Mouse (Mus musculus) right cerebral cortex, postnatal 10 days (tissue): ENCODE results near the gene Gpbp1l1.

ENCODE experiments used
- DNase-seq, 2 experiments: peaks; one replicate each; pipeline ENCODE4 v3.0.0; 2021; ENCODE audit warnings: low spot score in 2 of 2

Gene Gpbp1l1

GRCm38 (mm10) chr4:116557306-116558121 lies at the start of gene Gpbp1l1:
Gene Gpbp1l1, plus strand, starts transcription at chr4:116557658.
- peak; percentile 98 for DNase-seq

DNA sequence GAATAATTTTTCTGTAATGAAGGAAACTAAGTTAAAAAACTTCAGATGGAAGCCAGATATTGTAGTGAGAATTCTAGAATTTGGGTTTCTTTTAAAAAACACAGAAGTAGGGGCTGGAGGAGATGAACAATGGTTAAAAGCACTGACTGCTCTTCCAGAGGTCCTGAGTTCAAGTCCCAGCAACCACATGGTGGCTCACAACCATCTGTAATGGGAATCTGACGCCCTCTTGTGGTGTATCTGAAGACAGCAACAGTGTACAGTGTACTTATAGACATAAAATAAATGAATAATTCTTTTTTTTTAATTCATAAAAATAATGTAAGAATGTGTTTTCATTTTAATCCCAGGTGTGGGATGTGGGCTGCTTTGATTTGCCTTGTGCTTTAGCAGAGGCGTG lies 26.3 kb upstream of the Gpbp1l1 start:
- no peak for DNase-seq

DNA sequence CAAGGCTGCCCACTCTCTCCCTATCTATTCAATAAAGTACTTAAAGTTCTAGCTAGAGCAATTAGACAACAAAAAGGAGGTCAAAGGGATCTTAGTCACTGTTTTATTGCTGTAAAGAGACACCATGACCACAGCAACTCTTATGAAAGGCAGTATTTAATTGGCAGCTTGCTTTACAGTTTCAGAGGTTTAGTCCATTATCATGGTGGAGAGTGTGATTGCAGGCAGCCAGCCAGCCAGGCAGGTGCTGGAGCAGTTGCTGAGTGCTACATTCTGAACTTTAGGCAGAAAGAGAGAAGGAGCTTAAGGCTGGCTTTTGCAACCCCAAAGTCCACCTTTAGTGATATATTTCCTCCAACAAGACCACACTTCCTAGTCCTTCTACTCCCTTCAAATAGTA lies 21.1 kb upstream of the Gpbp1l1 start:
- no peak for DNase-seq

GRCm38 (mm10) chr4:116537737-116538136 lies 19.7 kb upstream of the Gpbp1l1 start:
- no peak for DNase-seq

- DNase-seq: no peak
These were observed 7.0 kb upstream of the Gpbp1l1 start for GRCm38 (mm10) chr4:116550432-116550831.

GRCm38 (mm10) chr4:116553035-116553434 lies 4.4 kb upstream of the Gpbp1l1 start:
- DNase-seq: no peak

DNA sequence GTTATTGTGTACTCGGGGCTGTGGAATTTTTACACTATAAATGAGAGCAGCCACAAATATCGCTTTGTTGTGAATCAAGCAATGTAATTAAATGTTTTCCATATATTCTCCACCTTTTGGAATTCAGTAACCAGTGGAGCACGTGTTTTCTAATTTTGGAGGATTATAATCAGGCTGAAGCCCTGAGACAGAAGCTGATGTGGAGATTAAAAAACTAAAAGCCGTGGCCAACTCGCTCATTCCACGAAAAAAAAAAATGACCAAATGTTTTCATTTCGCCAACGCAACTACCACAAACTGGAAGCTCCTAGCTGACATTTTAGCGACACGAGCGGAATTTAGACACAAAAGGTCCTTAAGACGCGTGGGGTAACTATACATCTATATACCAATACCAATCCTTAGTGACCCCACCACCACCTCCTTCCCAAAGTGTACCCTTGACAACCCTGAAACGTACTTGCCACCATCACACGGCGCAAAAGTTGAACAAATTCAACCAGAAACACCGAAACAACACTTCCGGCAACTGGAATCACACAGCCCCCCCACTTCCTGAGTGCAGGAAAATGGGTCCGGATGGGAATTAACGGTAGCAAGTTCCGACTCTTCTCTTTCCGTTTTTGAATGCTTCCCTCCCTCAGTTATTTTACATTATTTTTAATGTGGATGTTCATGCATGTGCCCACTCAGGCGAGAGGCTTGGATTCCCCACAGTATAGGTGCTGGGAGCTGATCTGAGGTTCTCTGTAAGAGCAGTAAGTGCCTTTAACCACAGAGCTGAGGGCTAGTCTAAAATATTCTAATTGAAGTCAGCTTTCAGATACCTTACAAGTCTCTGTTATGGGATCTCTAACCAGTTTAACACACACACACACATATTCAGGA lies 1.8 kb upstream of the Gpbp1l1 start, which contains the start of gene Tmem69:
Gene Tmem69 (minus strand): TSS at position 524 of the 888 bp plus-strand sequence.
- DNase-seq: peak; percentile 88

DNA sequence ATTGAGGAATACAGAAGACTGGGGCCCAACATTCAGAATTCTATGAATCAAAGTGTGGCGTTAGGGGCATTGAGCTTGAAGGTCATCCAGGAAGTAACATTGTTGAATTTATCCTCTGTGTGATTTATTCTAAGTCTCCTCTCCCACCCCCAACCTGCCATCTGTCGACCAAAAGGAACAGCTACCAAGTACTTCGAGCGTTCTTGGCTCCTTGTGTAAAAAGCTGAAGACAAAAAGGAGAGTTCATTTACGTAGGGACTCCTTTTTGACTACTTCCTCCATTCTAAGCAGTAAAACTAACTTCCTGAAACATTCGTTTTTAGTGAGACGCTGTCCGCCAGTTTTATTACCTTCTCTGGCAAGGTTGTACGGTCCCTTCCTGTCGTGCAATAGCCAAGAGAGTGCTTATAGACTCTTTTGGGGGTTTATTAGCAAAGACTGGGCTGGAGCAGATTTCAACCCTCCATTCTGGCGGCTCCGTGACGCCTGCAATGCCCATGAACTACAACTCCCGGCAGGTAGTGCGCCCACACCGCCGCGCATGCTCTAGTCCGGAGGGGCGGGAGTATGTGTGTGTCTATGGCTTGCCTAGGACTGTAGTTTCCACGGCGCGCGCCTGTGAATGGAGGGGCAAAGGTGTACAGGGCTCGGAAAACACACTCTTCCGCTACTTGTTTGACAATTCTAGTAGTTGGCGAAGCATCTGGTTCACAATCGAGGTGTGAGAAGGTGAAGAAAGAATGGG lies 725 bp upstream of the Gpbp1l1 start:
- DNase-seq: peak; percentile 96 to 97

- DNase-seq: no peak
These were observed 859 bp downstream of the Gpbp1l1 start for GRCm38 (mm10) chr4:116558151-116558882.

- DNase-seq: no peak
These were observed 38.3 kb downstream of the Gpbp1l1 start for GRCm38 (mm10) chr4:116595793-116596192.

DNA sequence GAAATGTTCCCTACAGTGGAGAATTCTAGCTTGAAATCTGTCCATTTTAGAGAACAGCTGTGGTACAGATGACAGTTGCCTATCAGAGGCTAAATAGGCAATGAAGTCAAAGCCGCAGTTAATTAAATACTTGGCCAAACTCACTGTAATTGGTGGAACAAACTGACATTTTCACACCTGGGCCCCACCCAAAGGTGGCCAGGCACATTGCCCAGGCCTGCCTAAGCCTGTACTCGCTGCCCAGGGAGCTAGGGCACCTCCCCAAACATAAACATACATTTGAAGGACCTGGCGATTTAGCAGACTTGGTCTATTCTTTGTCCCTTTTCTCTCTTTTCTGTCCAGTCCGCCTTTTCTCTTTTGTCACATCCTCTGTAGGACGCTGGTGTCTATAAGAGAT lies 38.9 kb downstream of the Gpbp1l1 start, which contains the start of gene Ccdc17:
Gene Ccdc17 (plus strand): TSS at position 276 of the 400 bp plus-strand sequence.
- no peak for DNase-seq

DNA sequence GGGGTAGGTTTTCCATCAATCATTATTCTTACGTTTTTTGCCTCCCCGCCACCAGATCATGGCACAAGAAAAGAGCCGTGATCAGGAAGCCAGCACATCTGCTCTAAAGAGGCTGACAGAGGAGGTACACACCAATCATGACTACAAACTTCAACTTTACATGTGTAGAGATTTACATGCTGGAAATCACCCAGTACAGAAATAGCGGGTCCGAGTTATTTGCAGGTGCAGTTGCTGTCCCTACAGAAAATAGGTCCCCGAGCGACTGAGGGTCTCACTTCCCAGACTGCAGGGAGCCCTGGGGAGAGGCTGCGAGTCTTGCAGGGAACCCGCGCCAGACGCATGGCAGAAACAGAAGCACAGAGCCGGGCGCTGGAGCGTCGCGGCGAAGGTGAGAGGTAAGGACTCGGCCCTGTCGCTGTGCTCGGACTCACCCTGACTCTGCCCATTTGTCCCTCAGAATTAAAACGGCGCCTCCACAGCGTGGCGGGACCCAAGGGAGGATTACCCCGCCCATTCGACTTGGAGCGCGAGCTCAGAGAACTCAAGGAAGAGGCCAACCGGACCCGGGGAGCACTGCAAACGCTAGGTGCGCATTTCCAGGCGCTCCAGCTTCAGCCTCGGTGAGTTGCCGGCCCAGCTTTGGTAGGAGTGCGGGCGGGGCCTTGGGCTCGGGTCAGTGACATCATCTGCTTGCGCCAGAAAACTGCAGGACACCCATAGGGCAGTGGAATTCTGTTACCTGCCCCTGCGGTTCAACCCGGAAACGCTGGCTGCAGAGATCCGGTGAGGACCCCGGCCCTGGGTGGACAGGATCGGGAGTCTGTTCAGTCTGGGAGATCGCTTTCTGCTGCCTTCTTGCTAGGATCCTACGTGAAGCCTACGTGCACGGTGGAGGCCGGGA lies 39.8 kb downstream of the Gpbp1l1 start:
- DNase-seq: peak; percentile 92 to 94

GRCm38 (mm10) chr4:116612621-116613020 lies 55.2 kb downstream of the Gpbp1l1 start:
- DNase-seq: no peak

DNA sequence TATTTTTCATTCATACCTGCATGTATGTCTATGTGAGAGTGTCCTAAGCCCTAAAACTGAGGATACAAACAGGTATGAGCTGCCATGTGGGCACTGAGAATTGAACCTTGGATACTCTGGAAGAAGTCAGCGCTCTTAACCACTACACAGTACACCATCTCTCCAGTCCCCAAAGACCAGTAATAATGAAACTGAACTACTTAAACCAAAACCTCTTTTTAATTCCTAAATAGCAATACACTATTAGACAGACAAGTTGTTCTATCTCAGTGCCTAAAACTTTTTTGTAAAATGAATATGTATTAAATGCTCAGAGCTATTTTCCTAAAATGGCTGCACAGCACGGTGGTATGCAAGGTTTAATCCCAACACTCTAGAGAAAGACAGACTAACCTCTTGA lies 57.8 kb downstream of the Gpbp1l1 start:
- no peak for DNase-seq

DNA sequence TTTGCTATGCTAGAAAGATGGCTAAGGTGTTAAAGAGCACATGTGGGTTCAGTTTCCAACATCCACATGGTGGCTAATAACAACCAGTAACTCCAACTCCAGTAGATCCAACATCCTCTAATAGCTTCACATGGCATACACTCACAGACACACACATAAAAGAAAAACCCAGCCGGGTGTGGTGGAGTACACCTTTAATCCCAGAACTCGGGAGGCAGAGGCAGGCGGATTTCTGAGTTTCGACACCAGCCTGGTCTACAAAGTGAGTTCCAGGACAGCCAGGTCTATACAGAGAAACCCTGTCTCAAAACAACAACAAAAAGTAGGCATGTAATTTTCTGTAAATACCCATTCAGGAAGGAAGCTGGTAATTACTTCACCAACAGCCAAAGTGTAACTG lies 67.4 kb downstream of the Gpbp1l1 start:
- DNase-seq: no peak

- peak; percentile 81 to 82 for DNase-seq
These were observed 69.3 kb downstream of the Gpbp1l1 start for GRCm38 (mm10) chr4:116626658-116627358.

DNA sequence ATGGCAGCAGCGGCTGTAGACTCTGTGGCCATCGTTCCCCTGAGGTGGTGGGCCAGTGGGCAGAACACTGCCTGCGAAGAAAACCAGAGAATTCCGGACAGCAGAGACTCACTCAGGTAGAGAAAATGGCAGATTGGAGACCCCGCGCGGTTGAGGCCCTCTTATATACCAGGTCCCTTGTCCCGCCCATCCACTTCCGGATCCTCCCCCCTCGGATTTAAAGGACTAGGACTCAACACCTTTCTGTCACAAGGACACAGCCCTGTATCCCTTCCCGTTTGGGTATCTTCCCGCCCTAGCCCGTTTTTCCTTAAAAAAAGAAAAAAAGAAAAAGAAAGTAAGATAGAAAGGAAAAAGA lies 69.9 kb downstream of the Gpbp1l1 start:
- DNase-seq: peak; percentile 93 to 94

- peak; percentile 87 to 92 for DNase-seq
These were observed 70.5 kb downstream of the Gpbp1l1 start, which contains the start of gene Nasp for GRCm38 (mm10) chr4:116627722-116628662. Gene Nasp, minus strand, starts transcription at chr4:116627941.
